Mouse (Mus musculus): ENCODE results near the gene Cyp4f16.
"Not testable (repeated sequence)": the region's sequence is repeated elsewhere in the genome, so short reads cannot be mapped to it uniquely, and the experiment has no call there.

Gene Cyp4f16

GRCm38 (mm10) chr17:32536051-32536866, at the start of gene Cyp4f16:
TSS of gene Cyp4f16 (plus strand) at chr17:32536558.
- DNase-seq (ENCODE audit: low read depth, low spot score), result peak; percentile 71

- DNase-seq (ENCODE audit: low read depth, low spot score), result no peak
Measured at GRCm38 (mm10) chr17:32492349-32492980, 43.9 kb upstream of the Cyp4f16 start.

GRCm38 (mm10) chr17:32494601-32495000, 41.8 kb upstream of the Cyp4f16 start:
- peak; percentile 54 for DNase-seq (ENCODE audit: low read depth, low spot score)

GRCm38 (mm10) chr17:32500511-32500910, 35.8 kb upstream of the Cyp4f16 start:
- DNase-seq (ENCODE audit: low read depth, low spot score), result not testable (repeated sequence)

GRCm38 (mm10) chr17:32501051-32501450, 35.3 kb upstream of the Cyp4f16 start:
- DNase-seq (ENCODE audit: low read depth, low spot score), result no peak

GRCm38 (mm10) chr17:32503111-32503510, 33.2 kb upstream of the Cyp4f16 start:
- DNase-seq (ENCODE audit: low read depth, low spot score), result no peak

- peak; percentile 31 for DNase-seq (ENCODE audit: low read depth, low spot score)
Measured at GRCm38 (mm10) chr17:32505851-32506728, 30.3 kb upstream of the Cyp4f16 start, which contains the start of gene Cyp4f17. TSS of gene Cyp4f17 (plus strand) at chr17:32506050.

GRCm38 (mm10) chr17:32506729-32507245, 29.6 kb upstream of the Cyp4f16 start:
- DNase-seq (ENCODE audit: low read depth, low spot score), result no peak

- DNase-seq (ENCODE audit: low read depth, low spot score), result no peak
Measured at GRCm38 (mm10) chr17:32516126-32516525, 20.2 kb upstream of the Cyp4f16 start.

- DNase-seq (ENCODE audit: low read depth, low spot score), result no peak
Measured at GRCm38 (mm10) chr17:32521981-32522380, 14.4 kb upstream of the Cyp4f16 start.

GRCm38 (mm10) chr17:32522386-32522785, 14.0 kb upstream of the Cyp4f16 start:
- DNase-seq (ENCODE audit: low read depth, low spot score), result no peak

- DNase-seq (ENCODE audit: low read depth, low spot score), result no peak
Measured at GRCm38 (mm10) chr17:32522816-32523215, 13.5 kb upstream of the Cyp4f16 start.

- no peak for DNase-seq (ENCODE audit: low read depth, low spot score)
Measured at GRCm38 (mm10) chr17:32523895-32524294, 12.5 kb upstream of the Cyp4f16 start.

- not testable (repeated sequence) for DNase-seq (ENCODE audit: low read depth, low spot score)
Measured at GRCm38 (mm10) chr17:32526341-32526740, 10.0 kb upstream of the Cyp4f16 start.

GRCm38 (mm10) chr17:32527748-32528147, 8.6 kb upstream of the Cyp4f16 start:
- no peak for DNase-seq (ENCODE audit: low read depth, low spot score)

GRCm38 (mm10) chr17:32528408-32529337, 7.7 kb upstream of the Cyp4f16 start:
- DNase-seq (ENCODE audit: low read depth, low spot score), result peak; percentile 75

- DNase-seq (ENCODE audit: low read depth, low spot score), result not testable (repeated sequence)
Measured at GRCm38 (mm10) chr17:32532356-32532755, 4.0 kb upstream of the Cyp4f16 start.

GRCm38 (mm10) chr17:32534068-32534467, 2.3 kb upstream of the Cyp4f16 start:
- no peak for DNase-seq (ENCODE audit: low read depth, low spot score)

GRCm38 (mm10) chr17:32536867-32537250, 501 bp downstream of the Cyp4f16 start:
- no peak for DNase-seq (ENCODE audit: low read depth, low spot score)

GRCm38 (mm10) chr17:32544792-32545191, 8.4 kb downstream of the Cyp4f16 start:
- not testable (repeated sequence) for DNase-seq (ENCODE audit: low read depth, low spot score)
